Mouse (Mus musculus) cerebellum, postnatal 10 days (tissue): ENCODE data around the gene Adamts17.

Experiments
- DNase-seq, 2 experiments: peaks; one replicate each; pipeline ENCODE4 v3.0.0; 2021; ENCODE audit warnings: mixed read lengths in 2 of 2

Adamts17 gene

GRCm38 (mm10) chr7:66976371-66976770 lies 136.8 kb downstream of the Adamts17 start:
- peak; percentile 66 to 69 for DNase-seq

- no peak for DNase-seq
Measured at GRCm38 (mm10) chr7:66981591-66981990, 142.1 kb downstream of the Adamts17 start.

GRCm38 (mm10) chr7:66982084-66982483 lies 142.5 kb downstream of the Adamts17 start:
- DNase-seq = no peak

DNA sequence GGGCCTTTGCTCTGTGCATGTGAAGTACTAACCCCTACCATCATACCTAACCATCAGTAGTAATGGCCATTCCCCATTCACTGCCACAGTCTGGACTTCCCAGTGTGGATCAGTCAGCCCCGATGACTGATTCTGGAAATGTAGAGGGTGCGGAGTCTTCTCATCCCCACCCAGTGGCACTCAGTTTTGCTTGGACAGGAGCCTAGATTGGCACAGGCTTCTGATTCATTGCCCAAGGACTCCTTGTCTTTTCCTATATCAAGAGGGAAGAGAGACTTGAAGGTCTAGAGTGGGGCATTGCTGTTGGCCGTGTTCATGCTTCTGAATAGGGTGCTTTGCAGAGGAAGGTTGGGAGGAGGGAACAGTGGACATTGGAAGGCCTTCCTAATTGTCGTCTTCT lies 148.1 kb downstream of the Adamts17 start:
- DNase-seq = peak in 1 of 2 experiments; percentile 32

GRCm38 (mm10) chr7:66988441-66988840 lies 148.9 kb downstream of the Adamts17 start:
- no peak for DNase-seq

GRCm38 (mm10) chr7:66989357-66990045 lies 150.0 kb downstream of the Adamts17 start:
- DNase-seq = peak in 1 of 2 experiments; percentile 16

- DNase-seq = no peak
Measured at GRCm38 (mm10) chr7:66998821-66999220, 159.3 kb downstream of the Adamts17 start.

GRCm38 (mm10) chr7:67003648-67004047 lies 164.1 kb downstream of the Adamts17 start:
- DNase-seq = peak in 1 of 2 experiments; percentile 11

DNA sequence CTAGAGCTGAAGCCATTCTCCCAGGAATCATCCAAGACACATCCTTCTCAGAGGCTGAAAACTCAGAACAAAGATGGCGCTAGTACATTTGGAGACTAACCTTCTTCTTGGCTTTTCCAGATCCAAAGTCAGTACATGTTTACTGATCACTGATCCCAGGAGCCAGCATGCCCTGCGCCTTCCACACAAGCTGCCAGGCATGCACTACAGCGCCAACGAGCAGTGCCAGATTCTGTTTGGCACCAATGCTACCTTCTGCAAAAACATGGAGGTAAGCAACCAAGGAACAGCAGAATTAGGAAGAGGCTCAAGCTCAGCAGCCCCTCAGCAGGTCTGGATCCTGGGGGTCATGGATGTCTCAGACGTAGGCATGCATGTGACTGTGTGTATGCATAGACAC lies 164.7 kb downstream of the Adamts17 start:
- DNase-seq = peak; percentile 81 to 84

DNA sequence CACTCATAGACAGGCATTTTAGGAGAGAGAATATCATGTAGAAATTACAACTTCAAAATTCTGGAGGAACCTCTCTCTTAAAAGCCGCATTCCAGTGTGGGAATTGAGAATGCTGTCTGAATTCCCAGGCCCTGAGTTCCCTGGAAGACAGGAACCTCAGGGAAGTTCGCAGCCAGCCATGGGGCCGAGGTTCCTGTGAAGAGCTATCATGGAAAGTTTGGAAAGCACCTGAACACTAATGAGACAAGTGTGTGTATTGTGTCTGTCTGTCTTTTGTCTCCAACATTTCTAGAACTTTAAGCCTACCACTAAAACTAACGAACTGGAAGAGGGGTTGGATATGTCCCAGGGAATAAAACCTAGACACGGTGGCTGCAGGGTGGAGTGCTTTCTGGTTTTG lies 170.3 kb downstream of the Adamts17 start:
- DNase-seq = no peak

DNA sequence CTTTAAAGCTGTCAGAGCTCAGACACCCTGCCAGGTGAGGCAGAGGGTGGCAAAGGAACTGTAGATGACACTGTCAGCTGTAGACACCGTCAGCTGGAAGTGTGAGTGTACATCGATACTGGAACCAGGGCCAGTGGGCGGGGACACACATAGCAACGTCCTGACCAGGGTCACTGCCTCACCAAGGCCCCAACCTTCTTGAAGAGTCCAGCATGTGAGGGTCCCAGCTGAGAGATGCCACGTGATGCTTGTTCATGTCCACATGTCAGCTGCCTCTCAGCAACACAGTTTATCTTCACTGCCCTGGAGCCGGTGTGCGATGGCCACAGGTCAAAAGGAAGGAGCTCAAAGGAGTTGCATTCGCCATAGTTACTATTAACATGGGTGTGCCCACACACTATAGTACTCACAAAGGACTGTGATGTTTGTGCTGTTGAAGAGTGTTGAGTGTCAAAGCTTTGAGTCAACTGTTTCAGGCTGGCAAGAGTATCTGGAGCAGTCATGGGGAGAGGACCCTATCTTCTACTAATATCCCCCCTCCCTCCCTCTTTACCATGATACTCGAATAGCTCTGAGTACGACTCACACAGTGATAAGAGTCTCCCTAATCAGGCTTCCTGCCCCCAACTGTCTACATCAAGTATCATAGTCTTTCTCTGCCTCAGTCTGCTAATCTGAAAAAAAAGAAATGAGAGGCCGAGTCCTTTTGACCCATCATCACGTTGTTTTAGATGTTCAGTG lies 172.6 kb downstream of the Adamts17 start:
- DNase-seq = no peak

DNA sequence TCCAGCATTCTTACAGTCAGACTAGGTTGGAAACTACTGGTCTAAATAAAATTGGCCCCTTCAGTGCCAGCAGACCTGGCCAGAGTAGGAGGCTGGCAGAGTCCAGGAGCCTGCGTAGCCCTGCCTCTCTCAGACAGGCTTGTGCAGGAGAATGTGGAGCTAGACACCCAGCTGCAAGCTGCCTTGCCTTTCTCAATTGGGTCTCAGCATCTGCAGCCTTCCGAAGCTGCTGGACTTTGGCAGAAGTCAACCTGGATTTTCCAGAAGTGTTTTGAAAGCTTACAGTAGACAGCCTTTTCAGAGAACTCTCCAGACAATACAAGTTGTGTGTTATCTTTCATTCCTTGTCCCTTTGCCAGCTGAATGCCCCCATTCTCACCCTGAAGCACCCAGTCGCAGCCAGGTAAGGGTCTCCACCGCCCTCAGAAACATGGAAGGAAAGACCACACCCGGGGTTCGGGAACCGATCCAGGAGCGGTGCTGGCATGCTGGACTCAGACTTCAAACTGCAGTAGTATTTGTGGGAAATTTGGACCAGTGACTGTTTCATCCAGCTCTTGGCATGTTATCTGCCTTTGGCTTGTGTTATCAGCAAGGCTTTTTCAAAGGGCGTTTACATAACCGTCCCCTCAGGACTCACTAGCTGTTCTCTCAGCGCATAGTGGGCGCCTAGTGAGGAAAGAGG lies 173.8 kb downstream of the Adamts17 start:
- DNase-seq = peak; percentile 33 to 37

- no peak for DNase-seq
Measured at GRCm38 (mm10) chr7:67019937-67020336, 180.4 kb downstream of the Adamts17 start.

GRCm38 (mm10) chr7:67026114-67027070 lies 186.9 kb downstream of the Adamts17 start:
- DNase-seq = no peak

DNA sequence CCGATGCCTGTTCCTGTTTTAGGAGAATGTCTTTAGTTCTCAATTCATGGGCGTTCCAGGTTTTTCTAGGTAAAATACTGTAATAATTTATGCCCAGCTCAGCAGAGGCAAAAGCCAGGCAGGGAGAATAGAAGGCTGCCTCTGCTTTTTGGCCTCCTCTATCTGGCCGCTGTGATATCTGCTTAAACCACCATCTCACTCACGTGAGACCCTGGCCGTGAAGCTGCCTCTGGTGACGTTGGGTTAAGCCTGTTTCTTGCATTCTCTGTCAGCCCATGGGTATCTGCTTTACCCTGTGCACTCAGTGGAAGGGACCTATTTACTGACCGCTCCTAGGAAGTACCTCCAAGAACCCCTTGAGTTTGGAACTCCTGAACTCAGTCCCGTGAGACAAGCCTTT lies 187.7 kb downstream of the Adamts17 start:
- DNase-seq = no peak

DNA sequence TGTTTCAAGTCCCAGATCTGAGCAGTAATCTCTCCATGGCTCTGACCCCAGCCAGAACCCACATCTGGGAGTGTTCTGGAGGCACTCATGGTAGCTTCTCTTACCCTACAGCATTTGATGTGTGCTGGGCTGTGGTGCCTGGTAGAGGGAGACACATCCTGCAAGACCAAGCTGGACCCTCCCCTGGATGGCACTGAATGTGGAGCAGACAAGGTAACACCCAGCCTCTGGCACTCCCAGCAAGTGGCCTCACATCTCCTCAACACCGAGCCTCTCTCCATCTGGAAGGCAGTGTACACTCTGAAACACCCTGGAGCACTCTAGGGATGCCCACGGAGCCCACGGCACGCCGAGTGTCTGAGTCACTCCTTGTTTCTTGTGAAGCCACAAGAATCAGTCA lies 188.2 kb downstream of the Adamts17 start:
- no peak for DNase-seq

DNA sequence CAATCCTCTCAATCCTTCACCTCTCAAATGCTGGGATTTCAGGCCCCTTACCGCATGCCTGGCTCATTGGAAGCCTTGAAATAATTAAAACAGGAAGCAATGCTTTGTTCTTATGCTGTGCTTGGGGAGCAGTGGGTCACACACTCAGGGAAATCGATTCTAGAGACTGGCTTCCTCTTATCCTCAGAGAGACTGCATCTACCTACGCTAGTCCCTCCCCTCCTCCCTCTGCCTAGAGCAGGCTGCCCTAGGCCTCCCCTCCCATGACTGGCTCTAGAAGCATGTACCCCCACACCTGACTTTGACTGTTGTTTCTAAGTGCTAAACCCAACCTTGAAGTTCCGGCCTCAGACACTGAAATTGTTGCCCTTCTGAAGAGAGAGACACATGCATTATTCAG lies 189.4 kb downstream of the Adamts17 start:
- DNase-seq = no peak

- DNase-seq = no peak
Measured at GRCm38 (mm10) chr7:67029481-67029880, 189.9 kb downstream of the Adamts17 start.

- DNase-seq = no peak
Measured at GRCm38 (mm10) chr7:67031284-67031683, 191.7 kb downstream of the Adamts17 start.

- no peak for DNase-seq
Measured at GRCm38 (mm10) chr7:67032616-67033015, 193.1 kb downstream of the Adamts17 start.

DNA sequence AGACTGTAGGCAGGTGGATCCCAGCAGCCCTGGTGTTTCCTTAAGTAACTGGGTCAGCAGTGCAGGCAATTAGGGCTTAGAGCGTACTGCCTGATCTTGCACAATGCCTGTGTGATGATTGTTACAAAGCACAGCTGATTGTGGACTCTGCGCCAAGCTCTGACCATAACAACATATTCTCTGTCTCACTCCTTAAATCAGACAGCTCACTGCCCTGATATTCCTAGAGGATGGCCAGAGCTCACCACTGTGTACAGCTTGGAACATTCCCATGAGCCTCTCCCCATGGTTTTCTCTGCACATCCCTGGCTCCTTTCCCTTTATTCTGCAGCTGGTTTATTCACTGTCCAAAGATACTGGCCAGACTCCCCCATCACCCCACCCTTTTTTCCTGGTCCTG lies 194.8 kb downstream of the Adamts17 start:
- no peak for DNase-seq

DNA sequence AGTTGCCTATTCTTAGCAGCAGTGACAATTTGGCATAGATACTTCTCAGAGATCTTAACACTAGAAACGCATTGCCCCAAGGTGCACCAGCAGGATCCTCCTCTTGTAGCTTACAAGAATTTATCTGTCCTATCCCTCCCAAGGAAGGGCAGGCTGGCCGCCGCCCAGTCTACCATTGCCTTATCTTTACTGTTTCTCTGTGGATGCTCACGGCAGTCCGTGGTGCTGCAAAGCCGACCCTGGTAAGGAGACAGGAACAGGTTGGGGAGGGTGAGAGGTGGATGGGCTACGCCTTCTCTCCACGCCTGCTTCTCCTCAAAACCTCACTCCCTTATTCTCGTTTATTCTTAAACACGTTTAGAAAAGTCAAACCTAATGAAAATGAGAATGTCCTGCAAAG lies 195.7 kb downstream of the Adamts17 start:
- no peak for DNase-seq

- DNase-seq = no peak
Measured at GRCm38 (mm10) chr7:67035661-67036060, 196.1 kb downstream of the Adamts17 start.
